Mouse (Mus musculus) MEL (cell line): ENCODE measurements around the gene Tango6. TPM values are rescaled to one million over a fixed set of nuclear protein-coding genes. Genes with fewer than 3 reads are reported as not detected.

Experiments used
- DNase-seq: peaks from one replicate; pipeline ENCODE4 v3.0.0; 2011; ENCODE audit warnings: low read depth, low spot score
- H3K27ac ChIP-seq: 2 replicates; pipeline ENCODE4 v1.5.1; 2012; ENCODE audit warnings: low read depth, mild to moderate bottlenecking, control low read depth, low read length, moderate library complexity; ENCODE audit not compliant: control insufficient read depth
- H3K27me3 ChIP-seq, 2 experiments: fragments of 150-350 bp in 1 of 2; sonication (generic) in 1 of 2; 2 replicates each; pipeline ENCODE4 v1.6.1; 2012; ENCODE audit warnings: low read length in 2 of 2, mild to moderate bottlenecking in 2 of 2, improper control_type of control experiment in 1 of 2, moderate library complexity in 1 of 2; ENCODE audit not compliant: insufficient read depth in 2 of 2, control insufficient read depth in 1 of 2
- H3K36me3 ChIP-seq, 2 experiments: 2 replicates each; pipeline ENCODE4 v1.6.1; 2012 to 2014; ENCODE audit warnings: low read length in 2 of 2, improper control_type of control experiment in 1 of 2, inconsistent platforms in 1 of 2, mild to moderate bottlenecking in 1 of 2; ENCODE audit not compliant: insufficient read depth in 2 of 2, control insufficient read depth in 1 of 2
- H3K4me1 ChIP-seq, 2 experiments: fragments of 150-350 bp in 1 of 2; sonication (generic) in 1 of 2; 2 replicates each; pipeline ENCODE4 v1.6.1; 2012; ENCODE audit warnings: low read length in 2 of 2, improper control_type of control experiment in 1 of 2, mild to moderate bottlenecking in 1 of 2; ENCODE audit not compliant: insufficient read depth in 2 of 2, control insufficient read depth in 1 of 2
- H3K4me3 ChIP-seq, 2 experiments: fragments of 150-350 bp in 1 of 2; sonication (generic) in 1 of 2; 2 replicates each; pipeline ENCODE4 v1.5.1; 2012; ENCODE audit warnings: low read depth in 2 of 2, low read length in 2 of 2, mild to moderate bottlenecking in 2 of 2, moderate library complexity in 2 of 2, control low read depth in 1 of 2, improper control_type of control experiment in 1 of 2; ENCODE audit not compliant: control insufficient read depth in 1 of 2, insufficient read depth in 1 of 2
- H3K79me2 ChIP-seq: 2 replicates; pipeline ENCODE4 v1.6.1; 2012; ENCODE audit warnings: mild to moderate bottlenecking, low read length, moderate library complexity; ENCODE audit not compliant: control insufficient read depth, poor library complexity, insufficient read depth
- H3K9ac ChIP-seq: 2 replicates; pipeline ENCODE4 v1.6.1; 2012; ENCODE audit warnings: low read depth, mild to moderate bottlenecking, control low read depth, low read length, moderate library complexity; ENCODE audit not compliant: control insufficient read depth, poor library complexity, severe bottlenecking
- H3K9me3 ChIP-seq: fragments of 150-350 bp; sonication (generic); replicated peaks from 2 replicates; pipeline ENCODE4 v1.6.1; 2012; ENCODE audit warnings: mild to moderate bottlenecking, low read length, improper control_type of control experiment, moderate library complexity; ENCODE audit not compliant: insufficient read depth
- BHLHE40 ChIP-seq: IDR thresholded peaks from 2 replicates; pipeline ENCODE4 v1.6.1; 2012; ENCODE audit warnings: low read depth, mild to moderate bottlenecking, inconsistent platforms, low read length, improper control_type of control experiment, borderline replicate concordance
- CHD2 ChIP-seq: IDR thresholded peaks from 2 replicates; pipeline ENCODE4 v1.6.1; 2011; ENCODE audit warnings: low read length, improper control_type of control experiment
- E2F4 ChIP-seq: IDR thresholded peaks from 2 replicates; pipeline ENCODE4 v1.6.1; 2011; ENCODE audit warnings: low read depth, low read length, improper control_type of control experiment, borderline replicate concordance
- GABPA ChIP-seq: IDR thresholded peaks from 2 replicates; pipeline ENCODE4 v1.6.1; 2012; ENCODE audit warnings: low read depth, mild to moderate bottlenecking, inconsistent platforms, low read length, improper control_type of control experiment, moderate library complexity
- GATA1 ChIP-seq: IDR thresholded peaks from 2 replicates; pipeline ENCODE4 v1.6.1; 2011; ENCODE audit warnings: low read depth, low read length, improper control_type of control experiment
- JUND ChIP-seq: IDR thresholded peaks from 2 replicates; pipeline ENCODE4 v1.6.1; 2011; ENCODE audit warnings: low read depth, mild to moderate bottlenecking, improper control_type of control experiment, low read length
- MAZ ChIP-seq: IDR thresholded peaks from 2 replicates; pipeline ENCODE4 v1.6.1; 2012; ENCODE audit warnings: low read depth, mild to moderate bottlenecking, inconsistent platforms, low read length, improper control_type of control experiment
- MEF2A ChIP-seq: IDR thresholded peaks from 2 replicates; pipeline ENCODE4 v1.6.1; 2014; ENCODE audit warnings: low read depth, mild to moderate bottlenecking, inconsistent platforms, low read length, improper control_type of control experiment; ENCODE audit not compliant: poor library complexity, insufficient replicate concordance, severe bottlenecking; ENCODE audit errors: extremely low read depth
- MXI1 ChIP-seq: IDR thresholded peaks from 2 replicates; pipeline ENCODE4 v1.6.1; 2011; ENCODE audit warnings: mild to moderate bottlenecking, low read depth, low read length, improper control_type of control experiment
- MYB ChIP-seq: IDR thresholded peaks from 2 replicates; pipeline ENCODE4 v1.6.1; 2011; ENCODE audit warnings: mild to moderate bottlenecking, low read depth, low read length, improper control_type of control experiment
- MYC ChIP-seq: IDR thresholded peaks from 2 replicates; pipeline ENCODE4 v1.6.1; 2011; ENCODE audit warnings: low read depth, mild to moderate bottlenecking, low read length, improper control_type of control experiment, moderate library complexity
- NELFE ChIP-seq: IDR thresholded peaks from 2 replicates; pipeline ENCODE4 v1.6.1; 2011; ENCODE audit warnings: low read depth, low read length, improper control_type of control experiment
- NRF1 ChIP-seq: IDR thresholded peaks from 2 replicates; pipeline ENCODE4 v1.6.1; 2014; ENCODE audit warnings: low read depth, mild to moderate bottlenecking, inconsistent platforms, low read length, improper control_type of control experiment, moderate library complexity; ENCODE audit not compliant: poor library complexity, insufficient read depth, severe bottlenecking
- RAD21 ChIP-seq: IDR thresholded peaks from 2 replicates; pipeline ENCODE4 v1.6.1; 2011; ENCODE audit warnings: mild to moderate bottlenecking, low read depth, low read length, improper control_type of control experiment
- SMC3 ChIP-seq: IDR thresholded peaks from 2 replicates; pipeline ENCODE4 v1.6.1; 2011; ENCODE audit warnings: low read depth, low read length, improper control_type of control experiment
- TCF12 ChIP-seq: IDR thresholded peaks from 2 replicates; pipeline ENCODE4 v1.6.1; 2014; ENCODE audit warnings: low read depth, mild to moderate bottlenecking, inconsistent platforms, low read length, improper control_type of control experiment, moderate library complexity
- UBTF ChIP-seq: IDR thresholded peaks from 2 replicates; pipeline ENCODE4 v1.6.1; 2012; ENCODE audit warnings: low read depth, mild to moderate bottlenecking, inconsistent platforms, low read length, improper control_type of control experiment, moderate library complexity, borderline replicate concordance; ENCODE audit not compliant: insufficient read depth
- USF2 ChIP-seq, 2 experiments: IDR thresholded peaks; 2 replicates each; pipeline ENCODE4 v1.6.1; 2011 to 2012; ENCODE audit warnings: improper control_type of control experiment in 2 of 2, low read length in 2 of 2, borderline replicate concordance in 1 of 2, inconsistent platforms in 1 of 2, low read depth in 1 of 2, mild to moderate bottlenecking in 1 of 2; ENCODE audit not compliant: insufficient read depth in 1 of 2
- ZKSCAN1 ChIP-seq: IDR thresholded peaks from 2 replicates; pipeline ENCODE4 v1.6.1; 2012; ENCODE audit warnings: low read depth, mild to moderate bottlenecking, inconsistent platforms, low read length, improper control_type of control experiment, moderate library complexity
- ZMIZ1 ChIP-seq: IDR thresholded peaks from 2 replicates; pipeline ENCODE4 v1.6.1; 2012; ENCODE audit warnings: low read depth, mild to moderate bottlenecking, inconsistent platforms, low read length, improper control_type of control experiment, moderate library complexity
- ZNF384 ChIP-seq: IDR thresholded peaks from 2 replicates; pipeline ENCODE4 v1.6.1; 2012; ENCODE audit warnings: low read depth, mild to moderate bottlenecking, inconsistent platforms, low read length, improper control_type of control experiment
- polyA plus RNA-seq, 2 experiments: library from polyadenylated mRNA; stranded (reverse) in 1 of 2; unstranded in 1 of 2; fragments of >175 nt in 1 of 2; fragments of >200 nt in 1 of 2; gene quantifications; 2 replicates each; pipeline versions ENCODE4 v1.2.1 to v1.2.4; 2012; ENCODE audit warnings: low replicate concordance in 2 of 2, low read depth in 1 of 2; ENCODE audit not compliant: insufficient read length in 2 of 2, insufficient read depth in 1 of 2, missing spikeins in 1 of 2
- total RNA-seq: library from RNA; depleted of rRNA; stranded (reverse); fragments of 300-350 nt; gene quantifications from 2 replicates; pipeline ENCODE4 v1.2.3, GENCODE M21; 2012

The Tango6 gene
- total and polyA plus RNA-seq, 3 experiments, result 3.0 to 6.1 TPM; not detected in 1

DNA sequence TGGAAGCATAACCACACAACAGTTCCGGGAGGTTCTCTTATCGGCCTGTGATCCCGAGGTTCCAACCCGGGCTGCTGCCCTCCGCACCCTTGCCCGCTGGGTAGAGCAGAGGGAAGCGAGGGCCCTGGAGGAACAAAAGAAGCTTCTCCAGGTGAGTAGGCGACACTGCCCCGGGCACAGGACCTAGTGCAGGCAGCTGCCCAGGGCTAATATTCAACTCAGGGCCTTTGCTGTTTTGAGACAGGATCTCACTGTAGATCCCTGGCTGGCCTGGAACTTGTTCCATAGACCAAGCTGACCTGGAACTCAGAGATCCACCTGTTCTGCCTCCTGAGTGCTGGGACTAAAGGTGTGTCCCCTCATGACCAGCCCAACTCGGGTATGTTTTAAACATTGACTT lies 59.5 kb downstream of the Tango6 start:
- no peaks in the 10 kb centered on the region for H3K9me3 ChIP-seq
- H3K4me1 ChIP-seq, result no peaks in the 10 kb centered on the region
- H3K79me2 ChIP-seq, result no peaks in the 10 kb centered on the region
- H3K27me3 ChIP-seq, result no peaks in the 10 kb centered on the region
- H3K9ac ChIP-seq, result no peak overlapping the region
- H3K36me3 ChIP-seq, result no peaks in the 10 kb centered on the region; a peak in 1 of 4 replicates
- no peak overlapping the region for H3K4me3 ChIP-seq
- TF ChIP-seq MXI1 (no peak), UBTF (no peak), E2F4 (no peak), RAD21 (no peak), CHD2 (no peak), USF2 (IDR thresholded peaks at IDR 0.05; ENCODE audit: borderline replicate concordance in 1 of 2, insufficient read depth in 1 of 2, low read depth in 1 of 2, low read length in 2 of 2) (no peak), GABPA (no peak), ZMIZ1 (no peak), NELFE (no peak), SMC3 (no peak), MAZ (no peak), ZKSCAN1 (no peak), TCF12 (no peak), BHLHE40 (no peak)
- H3K27ac ChIP-seq, result no peak overlapping the region
- no peak for DNase-seq

DNA sequence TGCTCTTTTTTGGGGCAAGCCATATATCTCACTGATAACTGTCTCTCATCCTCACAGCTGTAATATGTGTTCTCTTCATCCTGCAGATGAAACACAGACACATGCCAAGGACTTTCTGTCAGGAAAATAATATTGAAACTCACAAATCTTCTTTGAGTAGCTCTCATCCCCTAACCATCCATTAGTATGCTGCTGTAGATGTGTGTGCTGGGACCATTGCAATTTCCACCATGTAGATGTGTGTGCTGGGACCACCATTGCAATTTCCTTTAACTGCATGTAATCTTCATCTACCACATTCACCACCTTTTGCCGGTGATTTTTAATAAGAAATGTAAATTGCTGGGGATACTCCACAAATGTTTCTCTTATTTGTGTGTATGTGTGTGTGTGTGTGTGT lies 60.5 kb downstream of the Tango6 start:
- Histone ChIP-seq H3K27ac (no peak overlapping the region), H3K36me3 (no peaks in the 10 kb centered on the region; a peak in 1 of 4 replicates), H3K9ac (no peak overlapping the region), H3K9me3 (no peaks in the 10 kb centered on the region), H3K27me3 (no peaks in the 10 kb centered on the region), H3K79me2 (no peaks in the 10 kb centered on the region), H3K4me1 (no peaks in the 10 kb centered on the region), H3K4me3 (no peak overlapping the region)
- DNase-seq, result no peak
- TF ChIP-seq ZKSCAN1 (no peak), TCF12 (no peak), USF2 (IDR thresholded peaks at IDR 0.05; ENCODE audit: borderline replicate concordance in 1 of 2, insufficient read depth in 1 of 2, low read depth in 1 of 2, low read length in 2 of 2) (no peak), ZMIZ1 (no peak), GATA1 (no peak), MAZ (no peak), MXI1 (no peak), NRF1 (no peak), MYB (no peak), ZNF384 (no peak), JUND (no peak), MYC (no peak), MEF2A (no peak)
